Mouse (Mus musculus): ENCODE results near the gene Gm6812. TPM values are rescaled to one million over a fixed set of nuclear protein-coding genes. Genes with fewer than 3 reads are reported as not detected.
"Not testable (repeated sequence)": the region's sequence is repeated elsewhere in the genome, so short reads cannot be mapped to it uniquely, and the experiment has no call there.

Gm6812 gene
- total RNA-seq (2021), result not detected
- long read RNA-seq, experiment 1, result 0 reads
- long read RNA-seq, experiment 2, result 0 reads

DNA sequence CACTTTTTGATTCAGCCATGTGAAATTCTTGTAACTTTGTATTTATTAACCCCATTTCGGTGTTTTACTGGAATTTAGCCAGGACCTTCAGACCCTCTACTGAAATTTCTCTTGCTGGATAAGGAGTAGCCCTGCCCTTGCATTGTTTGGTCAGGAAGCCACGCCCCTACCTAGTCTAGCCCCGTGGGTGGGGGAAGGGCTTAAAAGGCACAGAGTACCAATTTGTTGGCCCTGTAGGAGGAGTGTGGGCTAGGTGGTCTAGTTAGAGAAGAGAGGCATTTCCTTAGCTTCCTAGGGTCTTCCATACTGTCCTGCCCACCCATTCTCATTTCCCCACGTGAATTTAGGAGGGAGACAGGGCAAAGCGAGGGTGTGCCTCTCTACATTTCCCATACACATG, at the start of gene Gm6812:
Gm6812 (minus strand) TSS at position 101 of the 400 bp plus-strand sequence.
- DNase-seq (ENCODE audit: low spot score in 2 of 2), result not testable (repeated sequence)

DNA sequence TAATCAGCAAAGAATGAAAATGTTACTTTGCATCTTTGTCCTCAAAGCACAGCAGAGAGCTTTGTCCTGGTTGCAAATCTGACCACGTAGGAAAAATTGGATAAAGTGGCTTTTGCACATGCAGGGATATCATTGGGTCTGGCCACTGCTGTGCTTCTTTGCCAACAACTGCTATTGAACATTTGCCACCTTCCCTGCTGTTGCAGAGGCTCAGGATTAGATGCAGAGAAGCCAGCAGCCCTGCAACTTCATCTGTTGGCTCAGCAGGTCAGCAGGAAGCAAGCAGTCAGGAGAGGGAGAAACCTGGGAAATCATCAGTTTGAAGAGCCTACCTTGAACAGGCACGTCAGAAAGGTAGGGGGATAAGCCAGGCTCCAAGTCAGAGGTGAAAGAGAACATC, 27.7 kb downstream of the Gm6812 start:
- DNase-seq (ENCODE audit: low spot score in 2 of 2), result no peak

Other genes starting within 250 kb of the Gm6812 start
- gene Fmr1, start 214.5 kb downstream of the Gm6812 start, total RNA-seq (2021), result 10 to 100 TPM; 61.6 to 68.3 TPM
- not detected for gene Fmr1nb, start 131.2 kb downstream of the Gm6812 start, total RNA-seq (2021)
- gene Gm14698, start 72.0 kb downstream of the Gm6812 start, total RNA-seq (2021), result 1 to 10 TPM in 1 of 2 experiments, under 1 TPM in 1; 0.35 to 1.1 TPM